Mouse (Mus musculus) forelimb bud, embryonic 11.5 days (tissue): ENCODE data around the gene Spns3.

Experiments
- DNase-seq: peaks from one replicate; pipeline ENCODE4 v3.0.0-alpha.2; 2012; ENCODE audit warnings: low read depth, low spot score

Spns3 gene

DNA sequence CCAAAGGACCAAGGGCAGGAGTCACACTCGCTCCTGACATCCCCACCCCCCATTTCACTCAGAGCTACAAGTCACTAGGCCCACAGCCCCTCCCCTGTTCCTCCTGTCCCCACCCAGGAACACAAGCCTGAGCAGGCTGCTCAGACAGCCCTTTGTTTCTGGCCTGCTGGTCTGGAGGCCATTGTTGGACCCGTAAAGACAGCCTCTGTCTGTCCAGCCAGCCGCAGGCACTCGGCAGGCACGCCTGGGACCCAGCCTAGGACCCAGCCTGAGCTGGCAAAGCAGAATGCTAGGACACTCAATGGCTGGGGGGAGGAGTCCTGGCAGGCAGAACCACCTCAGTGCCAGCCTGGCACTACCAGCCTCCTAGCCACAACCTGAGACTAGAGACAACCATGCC is 94.6 kb downstream of the Spns3 start:
- no peak for DNase-seq

DNA sequence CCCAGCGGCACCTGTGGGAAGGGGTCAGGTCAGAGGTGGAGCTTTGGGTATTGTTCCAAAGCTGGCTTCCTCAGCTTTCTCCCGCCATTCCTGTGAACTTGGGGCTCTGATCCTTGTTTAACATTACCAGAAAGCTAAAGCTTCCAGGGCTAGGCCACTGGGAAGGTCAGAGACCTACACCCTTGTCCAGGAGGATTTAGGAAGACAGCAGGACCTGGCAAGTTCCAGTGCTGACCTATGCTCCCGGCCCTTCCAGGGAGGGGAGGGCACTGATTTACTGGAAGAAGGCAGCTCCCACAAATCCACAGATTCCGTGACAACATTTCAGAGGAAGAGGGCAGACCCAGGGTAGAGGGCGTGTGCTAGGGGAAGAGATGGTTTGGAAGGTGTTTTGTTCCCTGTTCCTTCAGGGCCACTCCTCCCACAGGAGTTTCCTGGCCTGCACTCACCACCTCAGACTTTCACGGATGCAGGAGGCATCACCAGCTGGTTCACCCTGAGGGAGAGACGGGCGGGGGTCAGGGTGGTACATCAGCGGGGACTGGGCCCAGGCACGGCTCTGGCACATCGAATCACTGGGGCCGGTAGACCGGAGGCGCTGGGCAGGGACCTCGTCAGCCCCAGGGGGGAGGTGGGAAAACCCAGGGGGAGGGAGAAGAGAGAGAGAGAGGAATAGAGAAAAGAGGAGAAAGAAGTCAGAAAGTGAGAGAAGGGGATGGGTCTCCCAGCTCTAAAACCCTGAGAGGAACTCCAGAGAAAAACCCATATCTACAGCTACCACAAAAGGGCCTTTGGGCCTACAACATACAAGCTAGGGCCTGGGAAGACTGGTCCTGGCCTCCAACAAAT is 97.0 kb downstream of the Spns3 start:
- no peak for DNase-seq

DNA sequence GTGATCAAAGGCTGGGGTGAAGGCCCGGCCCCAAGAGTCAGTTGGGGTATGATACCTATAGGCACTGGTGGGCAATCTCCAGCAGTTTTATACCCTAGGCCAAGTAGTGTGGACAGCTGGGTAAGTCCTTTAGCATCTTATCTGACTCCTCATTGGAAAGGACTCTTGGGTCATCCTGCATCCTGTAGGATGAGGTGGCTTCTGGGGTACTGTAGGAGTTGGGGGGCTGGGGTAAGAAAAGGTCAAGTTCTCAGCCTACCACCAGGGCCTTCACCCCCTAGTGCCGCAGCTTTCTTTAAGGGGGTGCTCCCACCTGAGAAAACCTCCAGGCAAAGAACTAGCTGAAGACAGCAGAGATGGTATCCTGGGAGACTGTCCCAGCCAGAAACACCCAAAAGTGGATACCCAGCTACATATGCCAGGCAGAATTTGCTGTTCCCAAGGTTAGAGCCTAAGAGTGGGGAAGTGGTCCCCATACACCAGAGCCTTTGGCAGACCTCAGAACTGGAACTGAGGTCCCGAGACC is 98.1 kb downstream of the Spns3 start:
- DNase-seq = no peak

DNA sequence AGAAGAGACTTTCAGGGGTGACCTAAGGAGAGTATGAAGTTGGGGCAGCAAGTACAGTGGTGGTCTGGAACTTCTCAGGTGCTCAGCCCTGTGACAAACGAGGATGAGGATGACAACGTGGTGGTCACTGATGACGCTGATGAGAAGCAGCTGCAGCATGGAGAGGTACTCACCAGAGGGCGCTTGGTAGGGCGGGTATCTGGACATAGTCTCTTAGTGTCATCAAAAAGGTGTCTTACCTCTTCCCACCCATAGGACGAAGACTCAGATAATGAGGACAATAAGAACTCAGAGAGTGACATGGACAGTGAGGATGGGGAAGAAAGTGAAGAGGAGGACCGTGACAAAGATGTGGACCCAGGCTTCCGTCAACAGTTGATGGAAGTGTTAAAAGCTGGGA is 102.8 kb downstream of the Spns3 start:
- no peak for DNase-seq

DNA sequence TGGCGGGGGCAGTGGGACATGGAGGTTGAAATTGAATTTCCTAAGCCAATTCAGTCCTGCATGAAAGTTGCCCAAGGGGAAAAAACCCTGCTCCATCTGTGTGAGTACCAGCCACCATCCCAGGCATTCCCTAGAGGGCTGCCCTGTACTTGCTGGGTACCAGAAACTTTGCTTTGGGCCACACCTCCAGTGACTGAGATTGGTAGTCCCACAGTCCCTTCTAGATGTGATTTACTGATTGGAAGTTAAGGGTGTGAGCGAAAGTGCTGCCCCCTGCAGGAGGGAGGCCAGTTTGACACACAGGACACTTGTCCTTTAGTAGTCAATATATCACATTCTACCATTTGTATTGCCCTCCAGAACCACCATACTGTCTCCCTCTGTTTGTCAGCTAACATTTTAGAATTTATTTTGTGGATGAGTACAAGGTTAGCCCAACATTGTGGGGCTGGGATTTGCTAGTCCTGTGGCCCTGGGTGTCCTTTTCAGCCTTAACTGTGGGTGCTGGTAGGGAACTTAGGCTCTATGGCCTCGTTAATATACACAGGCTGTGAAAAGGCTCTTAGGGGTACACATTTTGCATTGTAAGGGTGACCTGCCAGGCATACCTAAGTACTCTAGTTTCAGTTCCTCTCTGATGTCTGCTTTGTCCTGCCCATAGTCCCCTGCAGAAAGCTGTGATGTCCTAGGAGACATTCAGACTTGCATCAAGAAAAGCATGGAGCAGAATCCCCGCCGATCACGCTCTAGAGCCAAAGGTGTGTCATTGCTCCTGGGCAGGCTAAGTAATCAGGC is 103.8 kb downstream of the Spns3 start:
- DNase-seq = peak; percentile 49
